Mouse (Mus musculus) ES-Bruce4 (cell line): ENCODE data around the gene Cxcl17. TPM values are rescaled to one million over a fixed set of nuclear protein-coding genes. Genes with fewer than 3 reads are reported as not detected.

Source experiments
- H3K27ac ChIP-seq: 2 replicates; pipeline ENCODE4 v1.5.1; 2012; ENCODE audit warnings: low read length, inconsistent platforms; ENCODE audit not compliant: insufficient read depth
- H3K27me3 ChIP-seq: 2 replicates; pipeline ENCODE4 v1.6.1; 2012; ENCODE audit warnings: mild to moderate bottlenecking, low read length, inconsistent platforms; ENCODE audit not compliant: control insufficient read depth, poor library complexity, insufficient read depth, severe bottlenecking
- H3K36me3 ChIP-seq: 2 replicates; pipeline ENCODE4 v1.6.1; 2012; ENCODE audit warnings: inconsistent platforms, mild to moderate bottlenecking, low read length, moderate library complexity; ENCODE audit not compliant: control insufficient read depth, poor library complexity, insufficient read depth, severe bottlenecking
- H3K4me1 ChIP-seq: one replicate; pipeline ENCODE4 v1.8.1; 2011; ENCODE audit warnings: low read length; ENCODE audit not compliant: control insufficient read depth, insufficient read depth
- H3K4me3 ChIP-seq: 2 replicates; pipeline ENCODE4 v1.5.1; 2011; ENCODE audit warnings: low read depth, mild to moderate bottlenecking, low read length
- H3K9ac ChIP-seq: 2 replicates; pipeline ENCODE4 v1.6.1; 2012; ENCODE audit warnings: low read depth, mild to moderate bottlenecking, inconsistent platforms; ENCODE audit not compliant: poor library complexity, severe bottlenecking
- H3K9me3 ChIP-seq: replicated peaks from 2 replicates; pipeline ENCODE4 v1.6.1; 2012; ENCODE audit warnings: mild to moderate bottlenecking, low read length, inconsistent platforms; ENCODE audit not compliant: control insufficient read depth, poor library complexity, insufficient read depth, severe bottlenecking
- CTCF ChIP-seq: IDR thresholded peaks from one replicate; pipeline ENCODE4 v1.8.1; 2011; ENCODE audit warnings: low read depth, low read length
- EP300 ChIP-seq: IDR thresholded peaks from 2 replicates; pipeline ENCODE4 v1.6.1; 2011; ENCODE audit warnings: low read depth, low read length; ENCODE audit not compliant: insufficient read depth
- POLR2A ChIP-seq: IDR thresholded peaks from one replicate; pipeline ENCODE4 v1.8.1; 2011; ENCODE audit warnings: low read length; ENCODE audit not compliant: insufficient read depth
- polyA plus RNA-seq: library from polyadenylated mRNA; stranded (reverse); fragments of >200 nt; gene quantifications from 2 replicates; pipeline ENCODE4 v1.2.4, GENCODE M21; 2011; ENCODE audit warnings: low read depth; ENCODE audit not compliant: missing spikeins, insufficient read depth, insufficient read length

Cxcl17 gene
- polyA plus RNA-seq, 1 experiment: not detected

DNA sequence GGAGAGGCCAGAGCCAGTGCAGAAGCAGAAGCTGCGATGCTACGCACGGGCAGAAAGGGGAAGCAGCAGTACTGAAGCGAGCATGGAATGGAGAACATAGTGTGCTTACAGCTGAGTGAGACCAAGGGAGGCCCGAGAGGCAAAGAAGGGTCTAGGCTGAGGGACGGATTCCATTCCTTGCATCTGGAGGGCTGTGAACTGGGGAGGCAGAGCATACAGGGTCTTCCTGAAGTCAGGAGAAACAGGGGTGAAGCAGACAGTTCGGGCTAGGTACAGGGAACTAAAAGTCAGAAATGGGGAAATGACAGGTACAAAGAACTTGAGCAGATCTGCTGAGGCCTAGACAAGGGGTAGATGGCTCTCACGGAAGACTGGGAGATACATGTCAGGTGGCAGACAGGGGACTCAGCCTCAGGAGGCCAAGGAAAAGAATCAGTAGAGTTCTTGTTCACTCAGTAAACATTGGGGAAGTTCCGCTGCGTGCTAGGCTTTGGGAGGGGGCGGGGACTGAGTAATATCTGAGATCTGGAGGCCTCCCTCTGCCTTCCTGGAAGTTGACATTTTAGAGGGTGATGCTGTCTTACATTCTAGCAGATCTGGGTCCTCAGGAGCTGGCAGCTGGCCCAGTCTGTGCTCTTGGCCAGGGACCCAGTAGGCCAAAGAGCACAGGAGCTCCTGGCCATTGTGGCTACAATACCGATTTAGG lies 26.7 kb downstream of the Cxcl17 start:
- Histone ChIP-seq H3K27me3 (no peaks in the 10 kb centered on the region), H3K27ac (no peak overlapping the region), H3K4me3 (no peak overlapping the region), H3K9me3 (no peaks in the 10 kb centered on the region), H3K9ac (no peak overlapping the region), H3K4me1 (no peaks in the 10 kb centered on the region), H3K36me3 (no peaks in the 10 kb centered on the region)
- no peak for TF ChIP-seq POLR2A
- TF ChIP-seq EP300: no peak
- no peak for TF ChIP-seq CTCF

GRCm38 (mm10) chr7:25385259-25385658 lies 27.4 kb downstream of the Cxcl17 start:
- no peak overlapping the region for H3K27ac ChIP-seq

GRCm38 (mm10) chr7:25384818-25385217 lies 27.9 kb downstream of the Cxcl17 start:
- Histone ChIP-seq H3K9me3 (no peaks in the 10 kb centered on the region), H3K36me3 (no peaks in the 10 kb centered on the region), H3K27me3 (no peaks in the 10 kb centered on the region), H3K9ac (no peak overlapping the region), H3K27ac (no peak overlapping the region), H3K4me1 (no peaks in the 10 kb centered on the region), H3K4me3 (no peak overlapping the region)
- TF ChIP-seq CTCF (no peak), POLR2A (no peak), EP300 (no peak)

More at GRCm38 (mm10) chr7:25385259-25385658, 27.4 kb downstream of the Cxcl17 start:
- Histone ChIP-seq H3K9ac (no peak overlapping the region), H3K4me1 (no peaks in the 10 kb centered on the region), H3K9me3 (no peaks in the 10 kb centered on the region), H3K36me3 (no peaks in the 10 kb centered on the region), H3K27me3 (no peaks in the 10 kb centered on the region), H3K4me3 (no peak overlapping the region)
- TF ChIP-seq POLR2A: no peak
- TF ChIP-seq EP300: no peak

- H3K27me3 ChIP-seq: no peaks in the 10 kb centered on the region
- H3K4me3 ChIP-seq: no peak overlapping the region
- no peak overlapping the region for H3K9ac ChIP-seq
- H3K36me3 ChIP-seq: no peaks in the 10 kb centered on the region
- no peak for TF ChIP-seq POLR2A
- no peaks in the 10 kb centered on the region for H3K4me1 ChIP-seq
- no peaks in the 10 kb centered on the region for H3K9me3 ChIP-seq
- no peak overlapping the region for H3K27ac ChIP-seq
These were observed 28.4 kb downstream of the Cxcl17 start for GRCm38 (mm10) chr7:25384318-25384717.

DNA sequence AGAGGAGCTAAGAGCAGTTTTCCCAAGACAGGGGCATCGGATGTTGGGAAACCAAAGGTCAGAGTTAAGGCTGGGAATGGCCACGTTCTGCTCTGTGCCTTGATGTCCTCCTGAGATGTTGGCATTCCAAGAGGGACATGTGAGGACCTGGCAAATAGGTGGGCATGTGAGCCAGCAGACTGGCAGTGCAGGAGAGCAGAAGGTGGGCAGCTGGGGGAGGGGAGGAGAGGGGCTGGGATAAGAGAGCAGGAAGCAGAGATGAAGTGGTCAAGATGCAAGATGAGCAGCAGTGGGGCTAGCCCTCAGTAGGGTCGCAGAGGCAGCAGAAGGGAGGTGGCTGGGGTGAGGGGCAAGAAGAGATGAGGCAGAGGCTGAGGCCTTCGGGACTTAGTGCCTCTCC lies 28.8 kb downstream of the Cxcl17 start:
- Histone ChIP-seq H3K9ac (no peak overlapping the region), H3K4me1 (no peaks in the 10 kb centered on the region), H3K27me3 (no peaks in the 10 kb centered on the region), H3K4me3 (no peak overlapping the region), H3K36me3 (no peaks in the 10 kb centered on the region), H3K9me3 (no peaks in the 10 kb centered on the region), H3K27ac (no peak overlapping the region)
- TF ChIP-seq POLR2A (no peak), EP300 (no peak), CTCF (no peak)

GRCm38 (mm10) chr7:25383385-25383784 lies 29.3 kb downstream of the Cxcl17 start:
- H3K9ac ChIP-seq: no peak overlapping the region
- no peaks in the 10 kb centered on the region for H3K4me1 ChIP-seq
- H3K27ac ChIP-seq: no peak overlapping the region
- H3K9me3 ChIP-seq: no peaks in the 10 kb centered on the region
- TF ChIP-seq CTCF: no peak
- TF ChIP-seq POLR2A: no peak
- no peak for TF ChIP-seq EP300
- no peaks in the 10 kb centered on the region for H3K27me3 ChIP-seq
- no peak overlapping the region for H3K4me3 ChIP-seq
- no peaks in the 10 kb centered on the region for H3K36me3 ChIP-seq
